Mouse (Mus musculus) CH12.LX (cell line): Measurements from ENCODE around the gene Depdc7.

Experiments
- BHLHE40 ChIP-seq: IDR thresholded peaks from 2 replicates; pipeline ENCODE4 v1.6.1; 2011; ENCODE audit warnings: mild to moderate bottlenecking, low read depth, low read length, improper control_type of control experiment
- CTCF ChIP-seq, 2 experiments: IDR thresholded peaks in 1 of 2; conservative IDR thresholded peaks in 1 of 2; 2 replicates each; pipeline ENCODE4 v1.5.1; 2011 to 2012; ENCODE audit warnings: low read depth in 2 of 2, low read length in 2 of 2, improper control_type of control experiment in 1 of 2, inconsistent platforms in 1 of 2, mild to moderate bottlenecking in 1 of 2, moderate library complexity in 1 of 2
- EP300 ChIP-seq: IDR thresholded peaks from 2 replicates; pipeline ENCODE4 v1.6.1; 2011; ENCODE audit warnings: low read length, improper control_type of control experiment
- MEF2A ChIP-seq: IDR thresholded peaks from 2 replicates; pipeline ENCODE4 v1.6.1; 2014; ENCODE audit warnings: low read depth, mild to moderate bottlenecking, inconsistent platforms, low read length, improper control_type of control experiment, borderline replicate concordance
- MYC ChIP-seq: IDR thresholded peaks from 2 replicates; pipeline ENCODE4 v1.6.1; 2011; ENCODE audit warnings: low read depth, mild to moderate bottlenecking, improper control_type of control experiment, low read length
- POLR2A ChIP-seq: IDR thresholded peaks from 2 replicates; pipeline ENCODE4 v1.6.1; 2011; ENCODE audit warnings: low read depth, mild to moderate bottlenecking, improper control_type of control experiment, low read length
- POLR2AphosphoS2 ChIP-seq: IDR thresholded peaks from 2 replicates; pipeline ENCODE4 v1.6.1; 2011; ENCODE audit warnings: low read depth, low read length, improper control_type of control experiment
- USF1 ChIP-seq: IDR thresholded peaks from 2 replicates; pipeline ENCODE4 v1.6.1; 2014; ENCODE audit warnings: low read depth, mild to moderate bottlenecking, inconsistent platforms, low read length, improper control_type of control experiment
- ZMIZ1 ChIP-seq: IDR thresholded peaks from 2 replicates; pipeline ENCODE4 v1.6.1; 2012; ENCODE audit warnings: low read depth, mild to moderate bottlenecking, inconsistent platforms, low read length, improper control_type of control experiment

DNA sequence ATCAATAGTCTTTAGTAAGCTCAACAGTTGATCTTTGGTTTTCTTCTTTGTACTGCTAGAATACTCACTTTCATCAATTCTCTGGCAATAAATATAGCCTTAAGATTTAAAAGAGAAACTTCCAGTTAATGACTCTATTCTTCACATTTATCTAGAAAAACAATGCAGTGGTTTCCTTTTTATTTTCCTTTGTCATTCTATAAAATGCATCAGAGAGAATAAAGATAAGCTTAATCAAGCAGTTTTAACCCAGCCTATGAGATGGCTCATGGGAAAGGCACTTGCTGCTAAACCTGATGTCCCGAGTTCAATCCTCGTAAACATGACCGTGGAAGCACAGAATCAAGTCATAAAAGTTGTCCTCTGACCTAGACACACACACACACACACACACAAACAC lies 20.7 kb downstream of the Depdc7 start:
- no peak for TF ChIP-seq CTCF (conservative IDR thresholded peaks at IDR 0.05 in 1 of 2, IDR thresholded peaks at IDR 0.05 in 1 of 2; ENCODE audit: low read depth in 2 of 2, low read length in 2 of 2)
- TF ChIP-seq POLR2A = no peak
- no peak for TF ChIP-seq MYC
- TF ChIP-seq POLR2AphosphoS2 = no peak
- TF ChIP-seq MEF2A = no peak
- no peak for TF ChIP-seq EP300
- no peak for TF ChIP-seq USF1
- no peak for TF ChIP-seq BHLHE40
- no peak for TF ChIP-seq ZMIZ1
